Mouse (Mus musculus): ENCODE measurements at regions not wholly inside any gene's neighbourhood (a gene's known extent, or its start where the extent isn't known, plus 50 kb on each side); places are given as distances from the start of the nearest gene placed in this dataset.
A peak's percentile ranks its signal among the peaks of the same experiment; 100 is the strongest.
"Not testable (repeated sequence)": the region's sequence is repeated elsewhere in the genome, so short reads cannot be mapped to it uniquely, and the experiment has no call there.

DNA sequence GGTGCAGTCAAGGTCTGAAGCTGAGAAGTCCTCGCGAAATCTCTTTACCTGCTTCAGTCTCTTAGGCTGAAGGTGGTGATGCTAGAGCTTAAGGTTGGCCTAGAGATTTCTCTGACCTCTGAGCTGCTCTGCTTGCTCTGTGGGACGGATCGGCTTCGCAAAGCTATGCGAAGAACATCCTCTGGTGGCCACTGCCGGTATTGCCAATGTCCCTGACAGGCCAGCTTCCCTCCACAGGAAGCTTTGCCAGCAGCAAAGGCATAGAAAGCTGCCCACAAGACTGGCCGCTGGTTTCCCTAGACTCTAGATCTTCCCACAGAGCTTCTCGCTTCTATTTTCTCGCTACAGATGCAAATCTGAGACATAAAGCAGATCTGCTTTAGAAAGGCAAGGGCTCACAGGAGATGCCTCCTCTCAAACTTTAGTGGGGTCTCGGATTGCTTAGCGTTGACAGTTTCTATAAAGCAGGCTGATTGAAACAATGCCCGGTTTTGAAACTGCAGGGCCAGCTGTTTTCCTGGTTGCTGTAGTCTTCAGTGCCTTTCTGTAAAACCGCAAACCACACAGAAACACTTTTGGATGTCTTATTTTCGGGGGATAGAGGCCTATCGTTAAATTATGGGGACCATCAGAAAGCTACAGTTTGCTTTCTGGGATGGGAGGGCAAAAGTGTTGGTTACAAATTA, 153.7 kb downstream of the Car8 start:
- H3K27me3 ChIP-seq (ENCODE audit: control insufficient read depth, insufficient read depth, low read length) = no peaks in the 10 kb centered on the region
- H3K9me3 ChIP-seq (ENCODE audit: control insufficient read depth, low read length) = no peaks in the 10 kb centered on the region
- 28% methylated on average over 16 of the region's 16 CpGs for WGBS
- 0 out of 4 replicates have a peak overlapping the region, but pooled peaks of 1 of the 2 experiments have one; percentile 5 for H3K4me3 ChIP-seq (ENCODE audit: control insufficient read depth in 1 of 2, insufficient read depth in 1 of 2, low read depth in 1 of 2, low read length in 2 of 2)
- ATAC-seq (ENCODE audit: insufficient number of reproducible peaks, insufficient read depth, low FRiP score, low read depth) = no peak
- H3K4me2 ChIP-seq (ENCODE audit: low read length) = peak overlapping the region; percentile 31
- H3K27ac ChIP-seq (replicated peaks in 1 of 2; ENCODE audit: control insufficient read depth in 1 of 2, insufficient read depth in 1 of 2, low read depth in 2 of 2, low read length in 2 of 2) = no peak overlapping the region
- no peaks in the 10 kb centered on the region for H3K36me3 ChIP-seq (ENCODE audit: control insufficient read depth, insufficient read depth, low read length)
- H3K9ac ChIP-seq (ENCODE audit: low read length) = no peak overlapping the region
- no peaks in the 10 kb centered on the region for H3K4me1 ChIP-seq (ENCODE audit: control insufficient read depth in 2 of 2, insufficient read depth in 2 of 2, low read length in 2 of 2)

DNA sequence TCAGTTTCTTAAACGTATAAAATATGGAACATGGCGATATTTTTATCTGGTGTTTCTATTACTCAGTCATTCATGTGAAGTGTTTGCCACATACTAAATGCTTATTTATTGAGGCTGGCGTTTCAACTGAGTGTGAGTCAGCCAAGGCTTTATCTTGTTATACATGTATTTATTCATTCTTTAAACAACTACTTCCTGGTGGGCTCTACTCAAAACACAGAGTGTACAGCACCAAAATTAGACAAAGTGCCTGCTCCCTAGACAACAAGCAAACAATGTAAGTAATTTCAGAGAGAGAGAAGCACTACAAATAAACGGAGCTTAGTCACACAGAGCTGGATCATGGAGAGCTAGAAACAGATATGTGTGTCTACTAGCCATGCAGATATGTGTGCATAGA, 159.5 kb downstream of the Car8 start:
- Histone ChIP-seq H3K4me2 (ENCODE audit: low read length) (no peak overlapping the region), H3K36me3 (ENCODE audit: control insufficient read depth, insufficient read depth, low read length) (no peaks in the 10 kb centered on the region), H3K4me3 (ENCODE audit: control insufficient read depth in 1 of 2, insufficient read depth in 1 of 2, low read depth in 1 of 2, low read length in 2 of 2) (no peak overlapping the region), H3K27ac (replicated peaks in 1 of 2; ENCODE audit: control insufficient read depth in 1 of 2, insufficient read depth in 1 of 2, low read depth in 2 of 2, low read length in 2 of 2) (no peak overlapping the region), H3K4me1 (ENCODE audit: control insufficient read depth in 2 of 2, insufficient read depth in 2 of 2, low read length in 2 of 2) (no peaks in the 10 kb centered on the region), H3K9ac (ENCODE audit: low read length) (no peak overlapping the region), H3K9me3 (ENCODE audit: control insufficient read depth, low read length) (no peaks in the 10 kb centered on the region), H3K27me3 (ENCODE audit: control insufficient read depth, insufficient read depth, low read length) (no peaks in the 10 kb centered on the region)
- ATAC-seq (ENCODE audit: insufficient number of reproducible peaks, insufficient read depth, low FRiP score, low read depth) = no peak
- WGBS = 64% methylated on average over 4 of the region's 4 CpGs

GRCm38 (mm10) chr4:8072989-8073573, 165.8 kb downstream of the Car8 start:
- H3K27me3 ChIP-seq (ENCODE audit: control insufficient read depth, insufficient read depth, low read length) = no peaks in the 10 kb centered on the region
- no peak overlapping the region for H3K27ac ChIP-seq (replicated peaks in 1 of 2; ENCODE audit: control insufficient read depth in 1 of 2, insufficient read depth in 1 of 2, low read depth in 2 of 2, low read length in 2 of 2)
- no peaks in the 10 kb centered on the region for H3K9me3 ChIP-seq (ENCODE audit: control insufficient read depth, low read length)
- H3K9ac ChIP-seq (ENCODE audit: low read length) = no peak overlapping the region
- H3K4me2 ChIP-seq (ENCODE audit: low read length) = no peak overlapping the region
- H3K4me1 ChIP-seq (ENCODE audit: control insufficient read depth in 2 of 2, insufficient read depth in 2 of 2, low read length in 2 of 2) = no peaks in the 10 kb centered on the region
- H3K4me3 ChIP-seq (ENCODE audit: control insufficient read depth in 1 of 2, insufficient read depth in 1 of 2, low read depth in 1 of 2, low read length in 2 of 2) = no peak overlapping the region
- WGBS = 89% methylated on average over 6 of the region's 6 CpGs
- no peak for ATAC-seq (ENCODE audit: insufficient number of reproducible peaks, insufficient read depth, low FRiP score, low read depth)
- no peaks in the 10 kb centered on the region for H3K36me3 ChIP-seq (ENCODE audit: control insufficient read depth, insufficient read depth, low read length)

DNA sequence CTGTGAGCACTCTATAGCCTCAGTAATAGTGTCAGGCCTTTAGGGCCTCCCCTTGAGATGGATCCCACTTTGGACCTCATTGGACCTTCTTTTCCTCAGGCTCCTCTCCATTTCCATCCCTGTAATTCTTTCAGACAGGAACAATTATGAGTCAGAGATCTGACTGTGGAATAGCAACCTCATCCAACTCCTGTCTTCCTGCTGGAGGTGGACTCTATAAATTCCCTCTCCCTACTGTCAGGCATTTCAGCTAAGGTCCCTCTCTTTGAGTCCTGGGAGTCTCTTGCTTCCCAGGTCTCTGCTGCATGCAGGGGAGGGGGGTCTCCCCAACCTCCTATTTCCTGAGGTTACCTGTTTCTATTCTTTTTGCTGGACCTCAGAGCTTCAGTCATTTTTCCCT, 168.1 kb downstream of the Car8 start:
- H3K4me1 ChIP-seq (ENCODE audit: control insufficient read depth in 2 of 2, insufficient read depth in 2 of 2, low read length in 2 of 2); H3K9ac ChIP-seq (ENCODE audit: low read length); H3K27me3 ChIP-seq (ENCODE audit: control insufficient read depth, insufficient read depth, low read length); H3K4me3 ChIP-seq (ENCODE audit: control insufficient read depth in 1 of 2, insufficient read depth in 1 of 2, low read depth in 1 of 2, low read length in 2 of 2); H3K9me3 ChIP-seq (ENCODE audit: control insufficient read depth, low read length); ATAC-seq (ENCODE audit: insufficient number of reproducible peaks, insufficient read depth, low FRiP score, low read depth); H3K36me3 ChIP-seq (ENCODE audit: control insufficient read depth, insufficient read depth, low read length); H3K27ac ChIP-seq (replicated peaks in 1 of 2; ENCODE audit: control insufficient read depth in 1 of 2, insufficient read depth in 1 of 2, low read depth in 2 of 2, low read length in 2 of 2); H3K4me2 ChIP-seq (ENCODE audit: low read length): not testable (repeated sequence)

DNA sequence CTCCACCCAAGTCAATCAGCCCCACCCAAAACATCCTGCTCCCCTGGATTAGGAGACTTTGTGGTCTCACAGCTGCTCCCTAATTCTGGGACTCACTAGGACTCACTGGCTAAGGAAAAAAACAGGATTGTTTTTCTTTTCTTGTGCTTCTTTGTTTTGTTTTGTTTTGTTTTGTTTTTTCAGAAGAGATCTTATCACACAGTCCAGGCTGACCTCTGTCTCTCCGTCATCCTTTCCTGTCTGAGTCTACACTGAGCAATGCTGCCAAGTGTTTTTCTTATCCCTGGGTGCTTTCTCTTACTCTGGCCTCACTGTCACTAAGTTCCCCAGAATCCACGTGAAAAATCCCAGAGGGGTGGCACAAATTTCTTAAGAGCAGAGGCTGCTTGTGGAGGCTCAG, 170.8 kb downstream of the Car8 start:
- no peak overlapping the region for H3K4me3 ChIP-seq (ENCODE audit: control insufficient read depth in 1 of 2, insufficient read depth in 1 of 2, low read depth in 1 of 2, low read length in 2 of 2)
- ATAC-seq (ENCODE audit: insufficient number of reproducible peaks, insufficient read depth, low FRiP score, low read depth) = no peak
- no peaks in the 10 kb centered on the region for H3K27me3 ChIP-seq (ENCODE audit: control insufficient read depth, insufficient read depth, low read length)
- no peak overlapping the region for H3K9ac ChIP-seq (ENCODE audit: low read length)
- no peaks in the 10 kb centered on the region for H3K9me3 ChIP-seq (ENCODE audit: control insufficient read depth, low read length)
- no peaks in the 10 kb centered on the region for H3K36me3 ChIP-seq (ENCODE audit: control insufficient read depth, insufficient read depth, low read length)
- WGBS = 9% methylated on average over 2 of the region's 2 CpGs
- no peak overlapping the region for H3K27ac ChIP-seq (replicated peaks in 1 of 2; ENCODE audit: control insufficient read depth in 1 of 2, insufficient read depth in 1 of 2, low read depth in 2 of 2, low read length in 2 of 2)
- no peaks in the 10 kb centered on the region for H3K4me1 ChIP-seq (ENCODE audit: control insufficient read depth in 2 of 2, insufficient read depth in 2 of 2, low read length in 2 of 2)
- H3K4me2 ChIP-seq (ENCODE audit: low read length) = no peak overlapping the region

DNA sequence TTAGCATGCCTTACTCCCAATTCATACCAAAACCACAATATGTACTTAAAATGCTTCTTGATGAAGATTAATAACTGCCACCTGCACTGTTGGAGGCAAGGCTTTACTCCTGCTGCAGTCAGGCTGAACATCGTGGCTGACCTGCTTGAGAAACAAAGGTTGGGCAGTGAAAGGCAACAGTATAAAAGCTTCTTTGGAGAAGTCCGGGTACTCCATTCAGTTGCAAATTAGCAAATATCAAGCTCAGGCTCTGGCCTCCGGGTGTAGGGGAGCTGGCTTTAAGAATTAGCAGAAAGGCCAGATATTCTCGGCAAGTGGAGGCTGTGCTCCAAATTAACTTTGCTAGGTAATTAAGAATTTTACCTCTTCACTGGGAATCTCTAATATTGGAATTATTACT, 197.1 kb downstream of the Car8 start:
- WGBS = 77% methylated on average over 4 of the region's 4 CpGs
- ATAC-seq (ENCODE audit: insufficient number of reproducible peaks, insufficient read depth, low FRiP score, low read depth) = no peak
- no peaks in the 10 kb centered on the region for H3K4me1 ChIP-seq (ENCODE audit: control insufficient read depth in 2 of 2, insufficient read depth in 2 of 2, low read length in 2 of 2)
- H3K27ac ChIP-seq (replicated peaks in 1 of 2; ENCODE audit: control insufficient read depth in 1 of 2, insufficient read depth in 1 of 2, low read depth in 2 of 2, low read length in 2 of 2) = no peak overlapping the region
- H3K9me3 ChIP-seq (ENCODE audit: control insufficient read depth, low read length) = 0 out of 2 replicates have a peak, but pooled peaks cover 3% of the 10 kb centered on the region
- H3K27me3 ChIP-seq (ENCODE audit: control insufficient read depth, insufficient read depth, low read length) = no peaks in the 10 kb centered on the region
- H3K4me3 ChIP-seq (ENCODE audit: control insufficient read depth in 1 of 2, insufficient read depth in 1 of 2, low read depth in 1 of 2, low read length in 2 of 2) = no peak overlapping the region
- no peaks in the 10 kb centered on the region for H3K36me3 ChIP-seq (ENCODE audit: control insufficient read depth, insufficient read depth, low read length)
- no peak overlapping the region for H3K9ac ChIP-seq (ENCODE audit: low read length)
- H3K4me2 ChIP-seq (ENCODE audit: low read length) = no peak overlapping the region

- H3K4me2 ChIP-seq (ENCODE audit: low read length) = no peak overlapping the region
- no peak for ATAC-seq (ENCODE audit: insufficient number of reproducible peaks, insufficient read depth, low FRiP score, low read depth)
- no peaks in the 10 kb centered on the region for H3K36me3 ChIP-seq (ENCODE audit: control insufficient read depth, insufficient read depth, low read length)
- 0 out of 2 replicates have a peak, but pooled peaks cover 3% of the 10 kb centered on the region for H3K9me3 ChIP-seq (ENCODE audit: control insufficient read depth, low read length)
- WGBS = 87% methylated on average over 1 of the region's 1 CpGs
- H3K4me1 ChIP-seq (ENCODE audit: control insufficient read depth in 2 of 2, insufficient read depth in 2 of 2, low read length in 2 of 2) = no peaks in the 10 kb centered on the region
- no peaks in the 10 kb centered on the region for H3K27me3 ChIP-seq (ENCODE audit: control insufficient read depth, insufficient read depth, low read length)
- H3K27ac ChIP-seq (replicated peaks in 1 of 2; ENCODE audit: control insufficient read depth in 1 of 2, insufficient read depth in 1 of 2, low read depth in 2 of 2, low read length in 2 of 2) = no peak overlapping the region
- H3K4me3 ChIP-seq (ENCODE audit: control insufficient read depth in 1 of 2, insufficient read depth in 1 of 2, low read depth in 1 of 2, low read length in 2 of 2) = no peak overlapping the region
- H3K9ac ChIP-seq (ENCODE audit: low read length) = no peak overlapping the region
Observed at GRCm38 (mm10) chr4:8037863-8038262, 201.0 kb downstream of the Car8 start.

GRCm38 (mm10) chr4:8033402-8033801, 205.4 kb downstream of the Car8 start:
- ATAC-seq (ENCODE audit: insufficient number of reproducible peaks, insufficient read depth, low FRiP score, low read depth); H3K27ac ChIP-seq (replicated peaks in 1 of 2; ENCODE audit: control insufficient read depth in 1 of 2, insufficient read depth in 1 of 2, low read depth in 2 of 2, low read length in 2 of 2): not testable (repeated sequence)
- 63% methylated on average over 1 of the region's 1 CpGs for WGBS

More at GRCm38 (mm10) chr4:8033402-8033801, 205.4 kb downstream of the Car8 start:
- not testable (repeated sequence) for H3K4me2 ChIP-seq (ENCODE audit: low read length); H3K4me1 ChIP-seq (ENCODE audit: control insufficient read depth in 2 of 2, insufficient read depth in 2 of 2, low read length in 2 of 2); H3K9ac ChIP-seq (ENCODE audit: low read length); H3K9me3 ChIP-seq (ENCODE audit: control insufficient read depth, low read length); H3K4me3 ChIP-seq (ENCODE audit: control insufficient read depth in 1 of 2, insufficient read depth in 1 of 2, low read depth in 1 of 2, low read length in 2 of 2); H3K27me3 ChIP-seq (ENCODE audit: control insufficient read depth, insufficient read depth, low read length); H3K36me3 ChIP-seq (ENCODE audit: control insufficient read depth, insufficient read depth, low read length)

Data from heart, embryonic 14.5 days (tissue).